37 mouse cellular contexts compared by ENCODE assay signal in genomic region chr5:88574829-88575228, GRCm38 (mm10). TPM values are rescaled to one million over a fixed set of nuclear protein-coding genes. Genes with fewer than 3 reads are reported as not detected.
"Had no signal": no experiment of that assay in that cellular context is flagged by ENCODE, and none has a peak within 500 bp of the region (broad histone marks: within the 10 kb centered on the region; RNA-seq: fewer than 3 reads in every experiment).

No protein-coding gene starts in this region.

- H3K27me3 ChIP-seq: heart, embryonic 12.5 days; heart, embryonic 13.5 days; heart, embryonic 15.5 days; hindbrain, embryonic 12.5 days; hindbrain, embryonic 13.5 days; hindbrain, embryonic 15.5 days; intestine, embryonic 15.5 days; kidney, embryonic 15.5 days had no signal

- DNase-seq: heart, postnatal 10 days; heart, postnatal 14 days; heart, postnatal 36 days; heart, postnatal 4 days; kidney, adult 11 months; kidney, adult 18-20 months; kidney, adult 2 months; kidney, adult 8-10 months; kidney, adult 9 months; kidney, postnatal 10 days; kidney, postnatal 14 days; kidney, postnatal 25 days; kidney, postnatal 36 days; kidney, postnatal 4 days; layer of hippocampus, adult 9-11 months; layer of hippocampus, postnatal 36 days had no signal

- ATAC-seq: hindbrain, embryonic 16.5 days; hindbrain, postnatal 0 days; inflammation-experienced regulatory T-cells, adult 6 months; intestine, postnatal 0 days had no signal

- H3K9ac ChIP-seq: heart, embryonic 12.5 days; heart, embryonic 15.5 days; hindbrain, embryonic 12.5 days; hindbrain, embryonic 14.5 days; hindbrain, embryonic 15.5 days; intestine, embryonic 15.5 days; kidney, embryonic 15.5 days had no signal

- H3K27ac ChIP-seq: heart, embryonic 13.5 days; hindbrain, embryonic 10.5 days; hindbrain, embryonic 12.5 days; hindbrain, embryonic 13.5 days; hindbrain, embryonic 14.5 days; hindbrain, embryonic 15.5 days; hindbrain, postnatal 0 days; kidney, embryonic 15.5 days; kidney, postnatal 0 days; layer of hippocampus, adult 2 months had no signal

- H3K4me1 ChIP-seq: hindbrain, embryonic 10.5 days; hindbrain, embryonic 12.5 days; hindbrain, embryonic 15.5 days; intestine, embryonic 15.5 days had no signal

- H3K4me2 ChIP-seq: heart, embryonic 11.5 days; heart, embryonic 12.5 days; heart, embryonic 13.5 days; heart, embryonic 15.5 days; hindbrain, embryonic 12.5 days; hindbrain, embryonic 13.5 days; hindbrain, embryonic 14.5 days; hindbrain, embryonic 15.5 days; intestine, embryonic 15.5 days; kidney, embryonic 15.5 days had no signal

- H3K4me3 ChIP-seq: heart, embryonic 12.5 days; heart, embryonic 13.5 days; heart, embryonic 15.5 days; hindbrain, embryonic 10.5 days; hindbrain, embryonic 12.5 days; hindbrain, embryonic 13.5 days; hindbrain, embryonic 15.5 days; intestine, embryonic 15.5 days; kidney, embryonic 15.5 days; layer of hippocampus, adult 2 months; left cerebral cortex, adult 2 months had no signal

- H3K9me3 ChIP-seq: heart, embryonic 12.5 days; heart, embryonic 13.5 days; heart, embryonic 15.5 days; hindbrain, embryonic 10.5 days; hindbrain, embryonic 12.5 days; hindbrain, embryonic 13.5 days; hindbrain, embryonic 15.5 days; intestine, embryonic 15.5 days; kidney, embryonic 15.5 days had no signal

RNA-seq across cellular contexts. Expression of gene Jchain, which starts 47.1 kb away (rescaled TPM):
- polyA plus RNA-seq: heart, embryonic 11.5 days; hindbrain, embryonic 11.5 days; intestine, embryonic 14.5 days; intestine, postnatal 0 days; kidney, embryonic 14.5 days; kidney, embryonic 15.5 days had no signal
